Mouse (Mus musculus) MEL (cell line): ENCODE measurements around the gene Syt8. TPM values are rescaled to one million over a fixed set of nuclear protein-coding genes. Genes with fewer than 3 reads are reported as not detected.

Source experiments
- DNase-seq: peaks from one replicate; pipeline ENCODE4 v3.0.0; 2011; ENCODE audit warnings: low read depth, low spot score
- H3K27ac ChIP-seq: 2 replicates; pipeline ENCODE4 v1.5.1; 2012; ENCODE audit warnings: low read depth, mild to moderate bottlenecking, control low read depth, low read length, moderate library complexity; ENCODE audit not compliant: control insufficient read depth
- H3K27me3 ChIP-seq, 2 experiments: fragments of 150-350 bp in 1 of 2; sonication (generic) in 1 of 2; 2 replicates each; pipeline ENCODE4 v1.6.1; 2012; ENCODE audit warnings: low read length in 2 of 2, mild to moderate bottlenecking in 2 of 2, improper control_type of control experiment in 1 of 2, moderate library complexity in 1 of 2; ENCODE audit not compliant: insufficient read depth in 2 of 2, control insufficient read depth in 1 of 2
- H3K36me3 ChIP-seq, 2 experiments: 2 replicates each; pipeline ENCODE4 v1.6.1; 2012 to 2014; ENCODE audit warnings: low read length in 2 of 2, improper control_type of control experiment in 1 of 2, inconsistent platforms in 1 of 2, mild to moderate bottlenecking in 1 of 2; ENCODE audit not compliant: insufficient read depth in 2 of 2, control insufficient read depth in 1 of 2
- H3K4me1 ChIP-seq, 2 experiments: fragments of 150-350 bp in 1 of 2; sonication (generic) in 1 of 2; 2 replicates each; pipeline ENCODE4 v1.6.1; 2012; ENCODE audit warnings: low read length in 2 of 2, improper control_type of control experiment in 1 of 2, mild to moderate bottlenecking in 1 of 2; ENCODE audit not compliant: insufficient read depth in 2 of 2, control insufficient read depth in 1 of 2
- H3K4me3 ChIP-seq, 2 experiments: fragments of 150-350 bp in 1 of 2; sonication (generic) in 1 of 2; 2 replicates each; pipeline ENCODE4 v1.5.1; 2012; ENCODE audit warnings: low read depth in 2 of 2, low read length in 2 of 2, mild to moderate bottlenecking in 2 of 2, moderate library complexity in 2 of 2, control low read depth in 1 of 2, improper control_type of control experiment in 1 of 2; ENCODE audit not compliant: control insufficient read depth in 1 of 2, insufficient read depth in 1 of 2
- H3K79me2 ChIP-seq: 2 replicates; pipeline ENCODE4 v1.6.1; 2012; ENCODE audit warnings: mild to moderate bottlenecking, low read length, moderate library complexity; ENCODE audit not compliant: control insufficient read depth, poor library complexity, insufficient read depth
- H3K9ac ChIP-seq: 2 replicates; pipeline ENCODE4 v1.6.1; 2012; ENCODE audit warnings: low read depth, mild to moderate bottlenecking, control low read depth, low read length, moderate library complexity; ENCODE audit not compliant: control insufficient read depth, poor library complexity, severe bottlenecking
- H3K9me3 ChIP-seq: fragments of 150-350 bp; sonication (generic); replicated peaks from 2 replicates; pipeline ENCODE4 v1.6.1; 2012; ENCODE audit warnings: mild to moderate bottlenecking, low read length, improper control_type of control experiment, moderate library complexity; ENCODE audit not compliant: insufficient read depth
- BHLHE40 ChIP-seq: IDR thresholded peaks from 2 replicates; pipeline ENCODE4 v1.6.1; 2012; ENCODE audit warnings: low read depth, mild to moderate bottlenecking, inconsistent platforms, low read length, improper control_type of control experiment, borderline replicate concordance
- CHD1 ChIP-seq: IDR thresholded peaks from 2 replicates; pipeline ENCODE4 v1.6.1; 2012; ENCODE audit warnings: low read depth, mild to moderate bottlenecking, inconsistent platforms, low read length, improper control_type of control experiment
- CTCF ChIP-seq, 3 experiments: IDR thresholded peaks in 2 of 3; conservative IDR thresholded peaks in 1 of 3; 2 replicates each; pipeline ENCODE4 v1.5.1; 2011 to 2012; ENCODE audit warnings: low read length in 3 of 3, low read depth in 2 of 3, mild to moderate bottlenecking in 2 of 3, improper control_type of control experiment in 1 of 3, inconsistent platforms in 1 of 3, mixed read lengths in 1 of 3, moderate library complexity in 1 of 3; ENCODE audit not compliant: control insufficient read depth in 1 of 3, insufficient read depth in 1 of 3, poor library complexity in 1 of 3, severe bottlenecking in 1 of 3
- E2F4 ChIP-seq: IDR thresholded peaks from 2 replicates; pipeline ENCODE4 v1.6.1; 2011; ENCODE audit warnings: low read depth, low read length, improper control_type of control experiment, borderline replicate concordance
- EP300 ChIP-seq, 2 experiments: IDR thresholded peaks; 2 replicates each; pipeline ENCODE4 v1.6.1; 2011; ENCODE audit warnings: improper control_type of control experiment in 2 of 2, low read length in 2 of 2, low read depth in 1 of 2, mild to moderate bottlenecking in 1 of 2
- GATA1 ChIP-seq: IDR thresholded peaks from 2 replicates; pipeline ENCODE4 v1.6.1; 2011; ENCODE audit warnings: low read depth, low read length, improper control_type of control experiment
- HCFC1 ChIP-seq: IDR thresholded peaks from 2 replicates; pipeline ENCODE4 v1.6.1; 2012; ENCODE audit warnings: low read depth, mild to moderate bottlenecking, inconsistent platforms, low read length, improper control_type of control experiment, moderate library complexity
- KAT2A ChIP-seq: conservative IDR thresholded peaks from 2 replicates; pipeline ENCODE4 v1.6.1; 2012; ENCODE audit warnings: low read depth, low read length, improper control_type of control experiment, inconsistent platforms
- MAFK ChIP-seq: IDR thresholded peaks from 2 replicates; pipeline ENCODE4 v1.6.1; 2011; ENCODE audit warnings: low read depth, mild to moderate bottlenecking, low read length, improper control_type of control experiment, borderline replicate concordance
- MAX ChIP-seq: IDR thresholded peaks from 2 replicates; pipeline ENCODE4 v1.6.1; 2011; ENCODE audit warnings: low read length, improper control_type of control experiment
- MEF2A ChIP-seq: IDR thresholded peaks from 2 replicates; pipeline ENCODE4 v1.6.1; 2014; ENCODE audit warnings: low read depth, mild to moderate bottlenecking, inconsistent platforms, low read length, improper control_type of control experiment; ENCODE audit not compliant: poor library complexity, insufficient replicate concordance, severe bottlenecking; ENCODE audit errors: extremely low read depth
- MXI1 ChIP-seq: IDR thresholded peaks from 2 replicates; pipeline ENCODE4 v1.6.1; 2011; ENCODE audit warnings: mild to moderate bottlenecking, low read depth, low read length, improper control_type of control experiment
- MYB ChIP-seq: IDR thresholded peaks from 2 replicates; pipeline ENCODE4 v1.6.1; 2011; ENCODE audit warnings: mild to moderate bottlenecking, low read depth, low read length, improper control_type of control experiment
- MYC ChIP-seq: IDR thresholded peaks from 2 replicates; pipeline ENCODE4 v1.6.1; 2011; ENCODE audit warnings: low read depth, mild to moderate bottlenecking, low read length, improper control_type of control experiment, moderate library complexity
- POLR2A ChIP-seq, 2 experiments: IDR thresholded peaks; 2 replicates each; pipeline ENCODE4 v1.6.1; 2011 to 2012; ENCODE audit warnings: low read length in 2 of 2, mild to moderate bottlenecking in 2 of 2, control low read depth in 1 of 2, improper control_type of control experiment in 1 of 2, low read depth in 1 of 2, moderate library complexity in 1 of 2; ENCODE audit not compliant: control insufficient read depth in 1 of 2, insufficient read depth in 1 of 2, poor library complexity in 1 of 2
- POLR2AphosphoS2 ChIP-seq: IDR thresholded peaks from 2 replicates; pipeline ENCODE4 v1.6.1; 2011; ENCODE audit warnings: low read length, improper control_type of control experiment
- RAD21 ChIP-seq: IDR thresholded peaks from 2 replicates; pipeline ENCODE4 v1.6.1; 2011; ENCODE audit warnings: mild to moderate bottlenecking, low read depth, low read length, improper control_type of control experiment
- RCOR1 ChIP-seq: IDR thresholded peaks from 2 replicates; pipeline ENCODE4 v1.6.1; 2012; ENCODE audit warnings: low read depth, mild to moderate bottlenecking, inconsistent platforms, low read length, improper control_type of control experiment
- SMC3 ChIP-seq: IDR thresholded peaks from 2 replicates; pipeline ENCODE4 v1.6.1; 2011; ENCODE audit warnings: low read depth, low read length, improper control_type of control experiment
- TAL1 ChIP-seq: IDR thresholded peaks from 2 replicates; pipeline ENCODE4 v1.6.1; 2012; ENCODE audit warnings: mild to moderate bottlenecking, inconsistent platforms, low read length, moderate library complexity, mixed read lengths
- TBP ChIP-seq: IDR thresholded peaks from 2 replicates; pipeline ENCODE4 v1.8.0; 2011; ENCODE audit warnings: low read depth, low read length, improper control_type of control experiment
- UBTF ChIP-seq: IDR thresholded peaks from 2 replicates; pipeline ENCODE4 v1.6.1; 2012; ENCODE audit warnings: low read depth, mild to moderate bottlenecking, inconsistent platforms, low read length, improper control_type of control experiment, moderate library complexity, borderline replicate concordance; ENCODE audit not compliant: insufficient read depth
- USF1 ChIP-seq: IDR thresholded peaks from 2 replicates; pipeline ENCODE4 v1.6.1; 2014; ENCODE audit warnings: low read depth, mild to moderate bottlenecking, inconsistent platforms, low read length, improper control_type of control experiment, moderate library complexity
- USF2 ChIP-seq, 2 experiments: IDR thresholded peaks; 2 replicates each; pipeline ENCODE4 v1.6.1; 2011 to 2012; ENCODE audit warnings: improper control_type of control experiment in 2 of 2, low read length in 2 of 2, borderline replicate concordance in 1 of 2, inconsistent platforms in 1 of 2, low read depth in 1 of 2, mild to moderate bottlenecking in 1 of 2; ENCODE audit not compliant: insufficient read depth in 1 of 2
- ZC3H11A ChIP-seq: IDR thresholded peaks from 2 replicates; pipeline ENCODE4 v1.6.1; 2012; ENCODE audit warnings: low read depth, mild to moderate bottlenecking, inconsistent platforms, low read length, improper control_type of control experiment
- ZKSCAN1 ChIP-seq: IDR thresholded peaks from 2 replicates; pipeline ENCODE4 v1.6.1; 2012; ENCODE audit warnings: low read depth, mild to moderate bottlenecking, inconsistent platforms, low read length, improper control_type of control experiment, moderate library complexity
- polyA plus RNA-seq, 2 experiments: library from polyadenylated mRNA; stranded (reverse) in 1 of 2; unstranded in 1 of 2; fragments of >175 nt in 1 of 2; fragments of >200 nt in 1 of 2; gene quantifications; 2 replicates each; pipeline versions ENCODE4 v1.2.1 to v1.2.4; 2012; ENCODE audit warnings: low replicate concordance in 2 of 2, low read depth in 1 of 2; ENCODE audit not compliant: insufficient read length in 2 of 2, insufficient read depth in 1 of 2, missing spikeins in 1 of 2
- total RNA-seq: library from RNA; depleted of rRNA; stranded (reverse); fragments of 300-350 nt; gene quantifications from 2 replicates; pipeline ENCODE4 v1.2.3, GENCODE M21; 2012

Syt8 gene
- total and polyA plus RNA-seq, 3 experiments, result not detected

GRCm38 (mm10) chr7:142480661-142481060 lies 46.0 kb downstream of the Syt8 start:
- H3K4me3 ChIP-seq, result no peak overlapping the region
- H3K36me3 ChIP-seq, result no peaks in the 10 kb centered on the region
- no peaks in the 10 kb centered on the region; a peak in 2 of 4 replicates for H3K27me3 ChIP-seq
- H3K4me1 ChIP-seq, result no peaks in the 10 kb centered on the region
- no peak for TF ChIP-seq ZC3H11A
- no peak for TF ChIP-seq MXI1
- TF ChIP-seq MAX, result no peak
- TF ChIP-seq ZKSCAN1, result no peak
- no peak for TF ChIP-seq MYC
- TF ChIP-seq TBP, result no peak
- TF ChIP-seq EP300 (IDR thresholded peaks at IDR 0.05; ENCODE audit: low read depth in 1 of 2, low read length in 2 of 2), result no peak
- TF ChIP-seq POLR2A (IDR thresholded peaks at IDR 0.05; ENCODE audit: control insufficient read depth in 1 of 2, insufficient read depth in 1 of 2, low read depth in 1 of 2, low read length in 2 of 2, poor library complexity in 1 of 2), result no peak
- no peak for TF ChIP-seq POLR2AphosphoS2
- no peak for TF ChIP-seq UBTF
- no peak for TF ChIP-seq BHLHE40
- TF ChIP-seq MYB, result no peak
- no peak for TF ChIP-seq HCFC1
- no peak for TF ChIP-seq USF2 (IDR thresholded peaks at IDR 0.05; ENCODE audit: borderline replicate concordance in 1 of 2, insufficient read depth in 1 of 2, low read depth in 1 of 2, low read length in 2 of 2)
- no peak for TF ChIP-seq RCOR1
- TF ChIP-seq KAT2A, result no peak
- no peak for TF ChIP-seq E2F4
- TF ChIP-seq GATA1, result no peak
- H3K9me3 ChIP-seq, result no peaks in the 10 kb centered on the region
- no peak for DNase-seq
- H3K79me2 ChIP-seq, result no peaks in the 10 kb centered on the region
- no peak overlapping the region for H3K9ac ChIP-seq
- no peak overlapping the region for H3K27ac ChIP-seq

DNA sequence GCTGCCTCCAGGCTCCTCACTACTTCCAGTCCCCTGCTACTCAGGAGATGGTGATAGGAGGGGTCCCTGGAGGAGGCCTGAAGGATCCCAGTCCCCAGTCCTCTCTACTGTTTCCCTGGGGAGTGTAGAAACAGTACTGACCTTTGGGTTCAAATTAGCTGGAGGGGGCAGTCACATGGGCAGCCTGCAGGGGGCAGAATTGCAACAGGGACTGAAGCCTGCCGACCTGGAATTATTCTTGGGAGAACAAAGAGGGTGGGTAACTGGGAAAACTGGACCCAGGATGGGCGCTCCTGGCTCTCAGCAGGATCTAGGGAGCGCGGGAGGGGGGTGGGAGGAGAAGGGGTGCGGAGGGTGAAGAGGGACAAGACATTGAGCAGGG lies 46.5 kb downstream of the Syt8 start:
- H3K4me1 ChIP-seq, result no peaks in the 10 kb centered on the region
- H3K4me3 ChIP-seq, result no peak overlapping the region
- no peaks in the 10 kb centered on the region; a peak in 2 of 4 replicates for H3K27me3 ChIP-seq
- H3K9me3 ChIP-seq, result no peaks in the 10 kb centered on the region
- H3K27ac ChIP-seq, result no peak overlapping the region
- H3K79me2 ChIP-seq, result no peaks in the 10 kb centered on the region
- H3K9ac ChIP-seq, result no peak overlapping the region
- peak; percentile 6 for DNase-seq
- H3K36me3 ChIP-seq, result no peaks in the 10 kb centered on the region
- no peak for TF ChIP-seq MEF2A
- TF ChIP-seq POLR2AphosphoS2, result no peak
- TF ChIP-seq SMC3, result peak; percentile 49
- peak; percentile 38 for TF ChIP-seq RAD21
- TF ChIP-seq USF1, result 0 out of 2 replicates have a peak, but pooled peaks have one; percentile 30
- TF ChIP-seq CHD1, result no peak
- TF ChIP-seq TAL1, result no peak
- TF ChIP-seq CTCF (IDR thresholded peaks at IDR 0.05 in 2 of 3, conservative IDR thresholded peaks at IDR 0.05 in 1 of 3; ENCODE audit: control insufficient read depth in 1 of 3, insufficient read depth in 1 of 3, low read depth in 2 of 3, low read length in 3 of 3, poor library complexity in 1 of 3, severe bottlenecking in 1 of 3), result peak; percentile 45 to 73 (median 59); a peak in 5 of 6 replicates
- TF ChIP-seq HCFC1, result no peak
- TF ChIP-seq MAFK, result no peak
